Mouse (Mus musculus) bone marrow macrophage, adult 2 months (primary cell): Measurements from ENCODE around the gene Ascc2. TPM values are rescaled to one million over a fixed set of nuclear protein-coding genes. Genes with fewer than 3 reads are reported as not detected.

ENCODE experiments used
- H3K27ac ChIP-seq: 2 replicates; pipeline ENCODE4 v1.5.1; 2012; ENCODE audit warnings: low read depth, low read length; ENCODE audit not compliant: insufficient read depth
- H3K4me1 ChIP-seq: 2 replicates; pipeline ENCODE4 v1.6.1; 2012; ENCODE audit warnings: low read length; ENCODE audit not compliant: control insufficient read depth, insufficient read depth
- H3K4me3 ChIP-seq: 2 replicates; pipeline ENCODE4 v1.5.1; 2012; ENCODE audit warnings: mild to moderate bottlenecking, low read length, moderate library complexity; ENCODE audit not compliant: insufficient read depth
- CTCF ChIP-seq: IDR thresholded peaks from 2 replicates; pipeline ENCODE4 v1.5.1; 2012; ENCODE audit warnings: low read depth, mild to moderate bottlenecking, low read length, moderate library complexity
- POLR2A ChIP-seq: IDR thresholded peaks from 2 replicates; pipeline ENCODE4 v1.6.1; 2012; ENCODE audit warnings: mild to moderate bottlenecking, low read depth, low read length, borderline replicate concordance
- polyA plus RNA-seq: library from polyadenylated mRNA; stranded (reverse); fragments of >200 nt; gene quantifications from 2 replicates; pipeline ENCODE4 v1.2.4, GENCODE M21; 2012; ENCODE audit not compliant: missing spikeins, insufficient read depth, insufficient read length

The Ascc2 gene
- polyA plus RNA-seq, 1 experiment = 34.2 TPM

- TF ChIP-seq POLR2A (no peak), CTCF (no peak)
- Histone ChIP-seq H3K4me3 (no peak overlapping the region), H3K27ac (no peak overlapping the region), H3K4me1 (peaks cover 30% of the 10 kb centered on the region)
Observed at GRCm38 (mm10) chr11:4715596-4715995, 78.0 kb downstream of the Ascc2 start.

DNA sequence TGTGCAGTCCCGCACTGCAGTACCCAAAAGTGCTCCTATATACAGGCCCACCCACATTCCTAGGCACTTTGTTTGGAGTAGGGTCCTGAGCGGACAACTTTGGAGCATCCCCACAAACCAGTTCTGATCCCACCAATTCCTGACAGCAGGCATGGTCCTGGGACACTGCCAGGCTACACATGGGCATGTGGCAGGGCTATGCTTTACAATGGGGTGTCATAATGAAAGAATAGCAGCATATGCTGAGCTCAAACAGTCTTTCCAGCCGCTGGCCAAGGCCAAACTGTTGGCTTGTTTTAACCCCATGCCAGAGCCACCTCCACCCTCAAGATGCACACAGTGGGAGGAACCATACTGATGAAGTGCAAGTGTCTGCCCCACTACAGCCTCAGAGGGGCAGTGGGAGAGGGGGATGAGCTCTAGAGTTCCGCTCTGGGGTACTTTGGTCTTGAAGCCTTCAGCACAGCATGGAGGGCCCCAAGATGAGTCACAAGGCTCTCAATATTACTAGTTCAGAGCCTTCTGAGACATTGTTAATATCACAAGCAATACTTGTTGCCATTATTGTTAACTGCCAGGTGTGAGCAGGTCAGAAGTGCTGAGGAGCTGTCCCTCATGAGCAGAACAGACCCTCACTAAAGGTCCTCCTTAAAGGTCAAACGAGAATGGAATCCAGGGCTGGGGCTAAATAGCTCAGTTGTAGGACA lies 79.1 kb downstream of the Ascc2 start:
- no peak overlapping the region for H3K4me3 ChIP-seq
- TF ChIP-seq POLR2A (no peak), CTCF (no peak)
- H3K4me1 ChIP-seq = peaks cover 30% of the 10 kb centered on the region
- no peak overlapping the region for H3K27ac ChIP-seq

DNA sequence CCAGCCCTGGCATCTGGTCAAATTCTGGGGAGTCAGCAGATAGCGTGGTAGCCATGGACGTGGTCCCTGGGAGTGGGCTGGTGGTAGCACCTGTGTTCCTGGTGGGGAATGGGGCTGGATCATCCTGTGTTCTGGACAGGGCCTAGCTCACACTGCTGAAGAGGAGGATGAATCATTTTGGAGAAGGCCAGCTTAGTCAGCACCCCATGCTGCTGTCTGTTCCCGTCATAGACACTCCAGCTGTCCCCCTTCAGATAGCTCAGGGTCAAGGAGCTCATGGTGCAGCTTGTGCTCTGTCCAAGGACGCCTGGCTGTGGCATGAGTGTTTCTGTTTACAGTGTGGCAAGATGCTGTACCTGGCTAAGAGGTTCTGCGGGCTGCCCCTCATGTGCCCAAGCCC lies 81.0 kb downstream of the Ascc2 start:
- no peak overlapping the region for H3K4me3 ChIP-seq
- TF ChIP-seq POLR2A = no peak
- no peak for TF ChIP-seq CTCF
- no peak overlapping the region for H3K27ac ChIP-seq
- H3K4me1 ChIP-seq = peaks cover 28% of the 10 kb centered on the region

DNA sequence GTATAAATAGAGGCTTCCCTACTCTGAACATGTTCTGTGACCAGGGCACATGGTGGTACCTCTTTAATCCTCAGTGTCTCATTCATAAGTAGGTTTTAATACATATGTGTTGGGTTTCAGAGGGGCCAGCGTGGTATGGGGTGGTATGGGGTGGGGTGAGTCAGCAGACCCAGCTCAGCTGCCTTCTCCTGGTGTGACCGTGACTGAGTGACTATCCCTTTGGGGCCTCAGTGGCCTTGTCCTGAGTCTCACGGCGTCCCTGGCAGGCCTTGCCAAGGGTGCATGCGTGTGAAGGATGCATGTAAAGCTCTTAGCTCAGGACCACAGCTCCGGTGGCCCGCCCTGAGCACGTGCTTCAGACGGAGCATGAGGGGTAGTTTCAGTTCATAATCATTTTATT lies 82.4 kb downstream of the Ascc2 start:
- TF ChIP-seq POLR2A (no peak), CTCF (no peak)
- Histone ChIP-seq H3K4me3 (no peak overlapping the region), H3K4me1 (peaks cover 20% of the 10 kb centered on the region), H3K27ac (no peak overlapping the region)

DNA sequence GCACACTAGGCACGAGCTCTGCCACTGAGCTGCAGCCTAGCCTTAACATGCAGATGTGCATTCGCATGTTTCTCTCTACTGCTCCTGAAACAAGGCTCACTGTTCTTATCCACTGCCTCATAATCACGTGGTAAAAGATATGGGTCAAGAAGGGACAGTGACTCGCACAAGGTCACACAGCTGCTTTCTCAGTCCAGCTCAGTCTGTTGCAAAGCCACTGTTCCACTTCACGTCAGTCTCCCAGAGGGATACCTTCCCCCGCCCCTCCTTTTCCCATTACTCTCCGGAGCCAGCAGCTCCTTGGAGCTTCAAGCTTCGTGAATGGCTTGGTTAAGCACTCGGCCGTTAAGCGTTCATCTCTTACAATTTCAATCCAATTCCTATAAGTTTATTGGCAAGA lies 82.8 kb downstream of the Ascc2 start:
- TF ChIP-seq POLR2A (no peak), CTCF (no peak)
- Histone ChIP-seq H3K27ac (no peak overlapping the region), H3K4me1 (peaks cover 17% of the 10 kb centered on the region), H3K4me3 (no peak overlapping the region)

- TF ChIP-seq CTCF (no peak), POLR2A (no peak)
- peaks cover 15% of the 10 kb centered on the region for H3K4me1 ChIP-seq
- no peak overlapping the region for H3K4me3 ChIP-seq
- no peak overlapping the region for H3K27ac ChIP-seq
Observed at GRCm38 (mm10) chr11:4720900-4721580, 83.5 kb downstream of the Ascc2 start.

DNA sequence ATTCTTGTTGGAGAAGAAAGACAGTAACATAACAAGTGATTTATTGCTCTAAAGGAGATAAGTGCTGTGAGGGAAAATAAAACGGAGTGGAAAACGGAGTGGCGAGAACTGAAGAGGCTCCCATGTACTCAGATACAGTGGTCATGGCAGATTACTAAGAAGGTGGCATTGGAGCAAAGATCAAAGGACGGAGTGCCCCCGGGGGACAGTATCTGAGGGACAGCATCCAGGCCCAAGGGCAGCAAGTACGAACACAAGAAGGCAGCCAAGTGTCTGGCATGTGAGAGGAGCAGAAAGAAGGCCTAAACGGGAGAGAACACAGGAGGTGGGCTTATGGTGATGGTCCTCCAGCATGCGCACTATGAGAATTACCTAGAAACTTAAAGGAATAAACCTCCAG lies 84.2 kb downstream of the Ascc2 start:
- Histone ChIP-seq H3K4me3 (no peak overlapping the region), H3K4me1 (peaks cover 15% of the 10 kb centered on the region), H3K27ac (no peak overlapping the region)
- TF ChIP-seq POLR2A = no peak
- no peak for TF ChIP-seq CTCF

GRCm38 (mm10) chr11:4729603-4730002 lies 92.1 kb downstream of the Ascc2 start:
- no peak for TF ChIP-seq CTCF
- TF ChIP-seq POLR2A = no peak
- no peak overlapping the region for H3K4me3 ChIP-seq
- no peak overlapping the region for H3K27ac ChIP-seq
- peaks cover 5% of the 10 kb centered on the region for H3K4me1 ChIP-seq

DNA sequence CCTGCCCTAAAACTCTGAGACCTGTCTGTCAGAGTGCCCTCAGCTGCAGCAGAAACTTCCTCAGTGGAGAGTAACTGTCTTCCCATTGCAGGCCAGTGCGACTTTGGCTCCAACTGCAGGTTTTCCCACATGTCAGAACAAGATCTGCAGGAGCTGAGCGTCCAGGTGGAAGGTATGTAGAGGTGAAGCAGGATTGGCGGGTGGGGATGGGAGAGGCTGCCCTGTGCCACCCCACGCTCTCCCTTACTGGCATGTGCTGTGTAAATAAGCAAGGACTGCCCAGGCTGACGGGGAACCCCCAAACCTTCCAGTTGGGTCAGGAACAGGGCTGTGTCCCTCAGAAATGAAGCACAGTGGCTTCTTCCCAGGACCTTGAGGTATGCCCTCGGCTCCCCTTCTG lies 92.5 kb downstream of the Ascc2 start:
- H3K4me3 ChIP-seq = no peak overlapping the region
- no peak overlapping the region for H3K27ac ChIP-seq
- TF ChIP-seq POLR2A (no peak), CTCF (no peak)

GRCm38 (mm10) chr11:4730913-4731312 lies 93.4 kb downstream of the Ascc2 start:
- H3K4me1 ChIP-seq = peaks cover 5% of the 10 kb centered on the region
- no peak overlapping the region for H3K27ac ChIP-seq
- H3K4me3 ChIP-seq = no peak overlapping the region
- TF ChIP-seq POLR2A (no peak), CTCF (no peak)

More for the DNA sequence above, 92.5 kb downstream of the Ascc2 start:
- H3K4me1 ChIP-seq = peaks cover 5% of the 10 kb centered on the region
